Mouse (Mus musculus) testis, adult 2 months (tissue): Measurements from ENCODE around the gene Atpif1.

Experiments used
- CTCF ChIP-seq: fragments of 200-500 bp; IDR thresholded peaks from 2 replicates; pipeline ENCODE4 v1.5.1; 2012; ENCODE audit warnings: low read depth, mild to moderate bottlenecking, inconsistent platforms, low read length, moderate library complexity; ENCODE audit not compliant: control insufficient read depth, insufficient read depth, insufficient replicate concordance
- POLR2A ChIP-seq: fragments of 200-500 bp; IDR thresholded peaks from 2 replicates; pipeline ENCODE4 v1.6.1; 2012; ENCODE audit warnings: low read depth, mild to moderate bottlenecking, inconsistent platforms, low read length, moderate library complexity; ENCODE audit not compliant: control insufficient read depth

DNA sequence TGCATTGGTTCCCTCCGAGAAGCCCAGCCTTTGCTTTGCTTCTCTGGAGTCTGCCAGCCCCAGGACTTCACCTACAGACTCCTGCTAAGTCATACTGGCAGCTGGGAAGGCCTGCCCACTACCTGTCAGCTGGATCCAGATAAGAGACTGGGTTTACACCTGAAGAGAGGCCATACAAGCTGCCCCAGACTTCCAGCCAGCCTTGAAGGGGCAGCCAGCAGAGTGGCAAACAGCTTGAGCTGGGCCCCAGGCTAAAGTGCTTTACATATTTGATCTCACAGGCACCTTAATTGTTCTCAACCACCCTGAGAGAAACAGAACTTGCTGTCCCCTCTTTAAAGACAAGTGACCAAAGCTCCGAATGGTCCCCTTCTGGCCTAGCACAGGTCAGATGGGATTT, 26.2 kb downstream of the Atpif1 start:
- TF ChIP-seq CTCF (no peak), POLR2A (no peak)
